Mouse (Mus musculus) left cerebral cortex, postnatal 25 days (tissue): Measurements from ENCODE around the gene Hibadh. TPM values are rescaled to one million over a fixed set of nuclear protein-coding genes. Genes with fewer than 3 reads are reported as not detected.
"Not testable (repeated sequence)": the region's sequence is repeated elsewhere in the genome, so short reads cannot be mapped to it uniquely, and the experiment has no call there.

Experiments
- DNase-seq, 2 experiments: peaks; one replicate each; pipeline ENCODE4 v3.0.0; 2022; ENCODE audit warnings: low spot score in 2 of 2, mixed read lengths in 1 of 2
- intact Hi-C: fragments of 180-260 bp; cut with DNase I; formaldehyde crosslinking; loops from one replicate; pipeline ENCODE4 v1.15.1; 2025
- total RNA-seq, 2 experiments: library from RNA; stranded (reverse); gene quantifications; 2 replicates each; pipeline ENCODE4 v1.2.3; 2021

Hibadh gene
- total RNA-seq: 10 to 100 TPM; 40.0 to 47.9 TPM

GRCm38 (mm10) chr6:52640224-52640712, at the start of gene Hibadh:
TSS of gene Hibadh (minus strand) at chr6:52640389.
- intact Hi-C loops: loop anchor here (5.0 kb wide), 1 partner anchor 72 kb away; the partner anchor contains the start of gene Tax1bp1
- peak; percentile 94 to 97 for DNase-seq

GRCm38 (mm10) chr6:52686901-52687500, 46.8 kb upstream of the Hibadh start:
- intact Hi-C loops: no loop called here

GRCm38 (mm10) chr6:52682607-52683006, 42.4 kb upstream of the Hibadh start:
- no peak for DNase-seq

More at GRCm38 (mm10) chr6:52686901-52687500, 46.8 kb upstream of the Hibadh start:
- DNase-seq: no peak

GRCm38 (mm10) chr6:52681847-52682485, 41.8 kb upstream of the Hibadh start:
- intact Hi-C loops: no loop called here
- DNase-seq: no peak

More at GRCm38 (mm10) chr6:52682607-52683006, 42.4 kb upstream of the Hibadh start:
- intact Hi-C loops: no loop called here

GRCm38 (mm10) chr6:52680458-52681032, 40.4 kb upstream of the Hibadh start:
- intact Hi-C loops: no loop called here
- peak in 1 of 2 experiments; percentile 39 for DNase-seq

- intact Hi-C loops: no loop called here
- no peak for DNase-seq
Observed at GRCm38 (mm10) chr6:52679565-52679964, 39.4 kb upstream of the Hibadh start.

GRCm38 (mm10) chr6:52677534-52677933, 37.3 kb upstream of the Hibadh start:
- intact Hi-C loops, DNase-seq: not testable (repeated sequence)

GRCm38 (mm10) chr6:52675222-52675921, 35.2 kb upstream of the Hibadh start:
- intact Hi-C loops: no loop called here

GRCm38 (mm10) chr6:52674541-52674940, 34.4 kb upstream of the Hibadh start:
- no peak for DNase-seq
- intact Hi-C loops: no loop called here

More at GRCm38 (mm10) chr6:52675222-52675921, 35.2 kb upstream of the Hibadh start:
- DNase-seq: no peak

GRCm38 (mm10) chr6:52673706-52674105, 33.5 kb upstream of the Hibadh start:
- intact Hi-C loops: no loop called here
- DNase-seq: no peak

- DNase-seq: no peak
- intact Hi-C loops: no loop called here
Observed at GRCm38 (mm10) chr6:52672539-52672938, 32.4 kb upstream of the Hibadh start.

GRCm38 (mm10) chr6:52671791-52672190, 31.6 kb upstream of the Hibadh start:
- no peak for DNase-seq
- intact Hi-C loops: no loop called here

- DNase-seq, intact Hi-C loops: not testable (repeated sequence)
Observed at GRCm38 (mm10) chr6:52669878-52670277, 29.7 kb upstream of the Hibadh start.

GRCm38 (mm10) chr6:52667641-52668040, 27.5 kb upstream of the Hibadh start:
- intact Hi-C loops: no loop called here

GRCm38 (mm10) chr6:52663021-52663420, 22.8 kb upstream of the Hibadh start:
- no peak for DNase-seq
- intact Hi-C loops: loop anchor here (5.0 kb wide), 2 partner anchors 49 to 174 kb away; partner anchors contain the start of gene Tax1bp1

More at GRCm38 (mm10) chr6:52667641-52668040, 27.5 kb upstream of the Hibadh start:
- no peak for DNase-seq

GRCm38 (mm10) chr6:52655266-52655665, 15.1 kb upstream of the Hibadh start:
- intact Hi-C loops: no loop called here
- no peak for DNase-seq

GRCm38 (mm10) chr6:52648806-52649205, 8.6 kb upstream of the Hibadh start:
- intact Hi-C loops: no loop called here
- DNase-seq: no peak

- intact Hi-C loops: no loop called here
- DNase-seq: no peak
Observed at GRCm38 (mm10) chr6:52648031-52648430, 7.8 kb upstream of the Hibadh start.

- DNase-seq: no peak
- intact Hi-C loops: no loop called here
Observed at GRCm38 (mm10) chr6:52645926-52646325, 5.7 kb upstream of the Hibadh start.

- intact Hi-C loops: loop anchor here (5.0 kb wide), 1 partner anchor 70 kb away; the partner anchor contains the start of gene Tax1bp1
- DNase-seq: no peak
Observed at GRCm38 (mm10) chr6:52642152-52642551, 2.0 kb upstream of the Hibadh start.
